Mouse (Mus musculus): Measurements from ENCODE around the gene Atr. TPM values are rescaled to one million over a fixed set of nuclear protein-coding genes. Genes with fewer than 3 reads are reported as not detected.

Atr gene
- total RNA-seq, 1 experiment = 29.4 TPM

GRCm38 (mm10) chr9:95979896-95980295 is 122.5 kb downstream of the Atr start:
- no peaks in the 10 kb centered on the region for H3K9me3 ChIP-seq (ENCODE audit: control insufficient read depth, insufficient read depth, low read depth, low read length)
- DNase-seq (ENCODE audit: low read depth, low spot score) = no peak
- no peak overlapping the region for H3K9ac ChIP-seq (ENCODE audit: insufficient read depth, low read depth, low read length, poor library complexity, severe bottlenecking)
- in situ Hi-C loops (cut with MboI; ENCODE audit: low sequenced_read_pairs in 2 of 2, unreplicated experiment in 2 of 2) = no loop called here
- no peak overlapping the region for H3K27ac ChIP-seq (ENCODE audit: insufficient read depth, low read depth, low read length, poor library complexity, severe bottlenecking)
- no peaks in the 10 kb centered on the region for H3K4me1 ChIP-seq (ENCODE audit: control insufficient read depth in 2 of 2, insufficient read depth in 2 of 2, low read length in 2 of 2, poor library complexity in 1 of 2)
- no peak overlapping the region for H3K4me3 ChIP-seq (ENCODE audit: insufficient read depth in 1 of 2, low read depth in 1 of 2, low read length in 2 of 2, poor library complexity in 1 of 2, severe bottlenecking in 1 of 2)
- H3K36me3 ChIP-seq (ENCODE audit: control insufficient read depth, insufficient read depth, low read length, poor library complexity, severe bottlenecking) = peaks cover 11% of the 10 kb centered on the region
- TF ChIP-seq MAFK (IDR thresholded peaks at IDR 0.05; ENCODE audit: insufficient read depth, low read depth, low read length) = no peak
- TF ChIP-seq ZC3H11A (IDR thresholded peaks at IDR 0.05; ENCODE audit: borderline replicate concordance, low read depth, low read length) = no peak
- TF ChIP-seq CHD2 (IDR thresholded peaks at IDR 0.05; ENCODE audit: low read depth, low read length) = no peak
- no peak for TF ChIP-seq ZNF384 (IDR thresholded peaks at IDR 0.05; ENCODE audit: low read depth, low read length)
- no peak for TF ChIP-seq HCFC1 (IDR thresholded peaks at IDR 0.05; ENCODE audit: borderline replicate concordance, insufficient read depth, low read length)

- in situ Hi-C loops (cut with MboI; ENCODE audit: low sequenced_read_pairs in 2 of 2, unreplicated experiment in 2 of 2) = no loop called here
- Histone ChIP-seq H3K9me3 (ENCODE audit: control insufficient read depth, insufficient read depth, low read depth, low read length) (no peaks in the 10 kb centered on the region), H3K9ac (ENCODE audit: insufficient read depth, low read depth, low read length, poor library complexity, severe bottlenecking) (no peak overlapping the region), H3K27ac (ENCODE audit: insufficient read depth, low read depth, low read length, poor library complexity, severe bottlenecking) (no peak overlapping the region), H3K4me1 (ENCODE audit: control insufficient read depth in 2 of 2, insufficient read depth in 2 of 2, low read length in 2 of 2, poor library complexity in 1 of 2) (no peaks in the 10 kb centered on the region), H3K36me3 (ENCODE audit: control insufficient read depth, insufficient read depth, low read length, poor library complexity, severe bottlenecking) (peaks cover 6% of the 10 kb centered on the region; the same call in 1 of the 2 replicates), H3K4me3 (ENCODE audit: insufficient read depth in 1 of 2, low read depth in 1 of 2, low read length in 2 of 2, poor library complexity in 1 of 2, severe bottlenecking in 1 of 2) (no peak overlapping the region)
- no peak for TF ChIP-seq CHD2 (IDR thresholded peaks at IDR 0.05; ENCODE audit: low read depth, low read length)
- TF ChIP-seq ZNF384 (IDR thresholded peaks at IDR 0.05; ENCODE audit: low read depth, low read length) = no peak
- no peak for TF ChIP-seq MAFK (IDR thresholded peaks at IDR 0.05; ENCODE audit: insufficient read depth, low read depth, low read length)
- no peak for TF ChIP-seq ZC3H11A (IDR thresholded peaks at IDR 0.05; ENCODE audit: borderline replicate concordance, low read depth, low read length)
- no peak for TF ChIP-seq HCFC1 (IDR thresholded peaks at IDR 0.05; ENCODE audit: borderline replicate concordance, insufficient read depth, low read length)
- no peak for DNase-seq (ENCODE audit: low read depth, low spot score)
Measured at GRCm38 (mm10) chr9:95992255-95992654, 134.9 kb downstream of the Atr start.

Other genes starting within 250 kb of the Atr start
- 27.0 and 47.6 TPM in 2 replicates for gene Pcolce2, start 220.0 kb upstream of the Atr start, total RNA-seq (2012; rRNA removed)
- 2.5 and 3.6 TPM in 2 replicates for gene Trpc1, start 107.2 kb upstream of the Atr start, total RNA-seq (2012; rRNA removed)
- gene Pls1, start 12.3 kb upstream of the Atr start, total RNA-seq (2012; rRNA removed) = 3.0 and 3.2 TPM in 2 replicates
- gene Xrn1, start 97.2 kb downstream of the Atr start, total RNA-seq (2012; rRNA removed) = 15.2 and 16.5 TPM in 2 replicates